Mouse (Mus musculus): ENCODE data around the gene Erc1. TPM values are rescaled to one million over a fixed set of nuclear protein-coding genes. Genes with fewer than 3 reads are reported as not detected.
"Not testable (repeated sequence)": the region's sequence is repeated elsewhere in the genome, so short reads cannot be mapped to it uniquely, and the experiment has no call there.

The Erc1 gene
- total RNA-seq (2021): 10 to 100 TPM; 25.3 to 30.1 TPM
- long read RNA-seq, experiment 1, partial matches to known transcripts: 0 of 3 reads
- long read RNA-seq, experiment 1, other reads (novel, unspliced or antisense): 3 of 3 reads
- long read RNA-seq, experiment 2, partial matches to known transcripts: 7 of 16 reads
- long read RNA-seq, experiment 2, other reads (novel, unspliced or antisense): 9 of 16 reads

DNA sequence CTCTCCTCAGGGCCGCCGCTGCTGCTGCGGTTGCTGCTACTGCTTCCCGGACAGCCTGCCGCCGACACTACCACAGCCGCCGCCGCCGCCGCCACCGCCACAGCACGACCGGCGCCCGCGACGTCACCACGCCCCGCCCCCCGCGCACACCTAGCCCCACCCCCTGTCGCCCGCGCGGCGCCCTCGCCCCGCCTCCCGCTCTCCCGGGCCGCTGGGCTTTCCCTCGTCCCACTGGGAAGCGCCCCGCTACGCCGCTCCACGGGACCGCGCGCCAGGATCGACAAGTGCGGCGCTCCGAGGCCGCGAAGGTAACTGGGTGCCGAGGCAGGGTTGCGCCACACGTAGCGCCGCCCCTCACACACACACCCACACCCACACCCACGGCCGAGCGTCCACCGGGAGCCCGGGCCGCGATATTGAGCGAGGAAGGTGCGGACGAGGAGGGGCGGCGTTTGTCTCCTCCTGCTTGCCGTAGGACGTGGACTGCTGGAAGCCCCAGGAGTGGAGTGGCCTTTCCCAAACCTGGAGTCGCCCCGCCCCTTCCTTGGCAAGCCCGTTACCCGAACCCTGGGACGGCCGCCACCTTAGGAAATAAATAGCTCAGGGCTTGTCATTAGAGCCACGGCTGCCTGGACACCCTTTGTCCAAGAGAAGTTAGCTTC is at the start of gene Erc1:
Gene Erc1, minus strand, starts transcription at position 134 of the 662 bp plus-strand sequence.
- DNase-seq (ENCODE audit: low spot score in 2 of 2): peak; percentile 86 to 88

DNA sequence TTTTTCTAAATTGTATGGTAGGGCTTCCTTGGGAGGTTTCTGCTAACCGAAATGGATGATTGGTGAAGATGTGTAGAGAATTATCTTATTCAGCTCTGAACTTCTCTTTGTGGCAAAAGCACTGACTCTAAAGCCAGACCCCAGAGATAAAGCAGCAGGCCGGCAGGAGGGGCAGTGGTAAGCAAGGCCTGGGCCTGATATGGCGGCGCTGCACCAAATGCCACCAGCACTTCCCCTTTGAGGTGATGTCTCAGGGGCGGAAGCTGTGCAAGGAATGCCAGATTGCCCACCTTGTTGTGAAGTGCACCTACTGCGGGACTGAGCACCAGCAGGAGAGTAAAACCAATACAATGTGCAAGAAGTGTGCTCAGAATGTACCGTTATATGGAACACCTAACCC is 44.7 kb upstream of the Erc1 start:
- DNase-seq (ENCODE audit: low spot score in 2 of 2): no peak

DNA sequence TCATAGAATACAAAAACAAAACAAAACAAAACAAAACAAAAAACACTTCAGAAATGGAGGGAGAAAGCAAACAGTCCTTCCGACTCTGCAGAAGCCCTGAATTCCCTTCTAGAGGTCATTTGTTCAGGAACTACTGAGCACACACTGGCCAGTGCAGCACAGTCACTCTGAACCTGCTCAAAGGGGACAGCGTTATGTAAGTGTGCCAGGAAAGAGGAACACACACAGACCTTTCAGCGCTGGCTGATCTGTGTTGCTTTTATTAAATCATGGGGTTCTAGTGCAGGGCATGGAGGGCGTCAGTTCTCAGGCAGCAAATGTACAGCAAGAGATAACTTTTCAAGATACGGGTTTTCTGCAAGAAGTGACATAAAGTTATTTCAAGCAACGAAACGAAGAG is 35.2 kb upstream of the Erc1 start:
- DNase-seq (ENCODE audit: low spot score in 2 of 2): no peak

DNA sequence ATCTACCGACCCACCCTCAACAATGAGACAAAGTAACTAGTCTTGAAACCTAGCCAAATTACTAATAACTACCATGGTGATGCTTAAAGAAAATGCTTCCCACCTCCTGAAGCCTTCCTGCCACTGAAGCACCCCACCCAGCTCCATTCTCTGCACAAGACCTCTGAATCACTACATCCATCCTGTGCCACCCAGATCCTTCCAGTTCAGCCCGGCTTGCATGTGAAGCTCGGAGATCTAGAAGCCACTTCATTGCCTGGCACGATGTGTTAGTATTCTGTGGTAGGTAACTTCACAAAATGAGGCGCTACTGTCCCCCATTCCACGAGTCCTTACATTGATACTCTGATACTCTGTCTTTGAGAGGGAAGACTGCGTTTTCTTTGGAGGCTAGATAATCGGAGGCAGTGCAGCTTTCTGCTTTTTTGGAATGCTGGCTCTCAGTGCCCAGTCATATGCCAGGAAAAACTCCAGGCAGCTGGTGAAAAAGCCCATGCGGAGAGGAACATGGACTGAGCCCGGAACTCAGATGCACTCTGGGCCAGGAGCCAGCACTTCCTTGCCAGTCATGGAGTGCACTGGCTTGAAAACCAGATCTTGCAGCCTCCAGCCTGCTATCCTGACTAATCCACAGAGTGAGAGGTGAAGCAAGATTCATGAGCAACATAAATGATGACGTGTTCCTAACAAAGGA is 16.5 kb upstream of the Erc1 start:
- DNase-seq (ENCODE audit: low spot score in 2 of 2): no peak

DNA sequence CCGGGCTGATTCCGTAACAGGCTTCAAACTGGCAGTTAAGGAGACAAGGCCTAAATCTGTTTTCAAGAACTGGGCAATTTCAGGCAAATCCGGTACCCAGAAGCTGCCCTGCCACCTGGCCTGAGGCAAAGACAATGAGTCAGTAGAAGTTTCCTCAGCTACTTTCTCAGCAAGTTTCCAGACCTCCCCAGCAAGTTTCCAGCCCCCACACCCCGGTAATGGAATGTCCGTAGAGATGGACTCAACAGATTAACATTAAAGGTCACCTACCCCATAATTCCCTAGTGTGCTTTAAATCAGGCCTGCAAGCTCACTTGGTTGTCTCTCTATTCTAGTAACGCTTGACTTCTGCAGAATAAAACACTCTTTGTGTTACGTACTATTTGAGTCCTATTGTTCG is 13.6 kb upstream of the Erc1 start:
- no peak for DNase-seq (ENCODE audit: low spot score in 2 of 2)

DNA sequence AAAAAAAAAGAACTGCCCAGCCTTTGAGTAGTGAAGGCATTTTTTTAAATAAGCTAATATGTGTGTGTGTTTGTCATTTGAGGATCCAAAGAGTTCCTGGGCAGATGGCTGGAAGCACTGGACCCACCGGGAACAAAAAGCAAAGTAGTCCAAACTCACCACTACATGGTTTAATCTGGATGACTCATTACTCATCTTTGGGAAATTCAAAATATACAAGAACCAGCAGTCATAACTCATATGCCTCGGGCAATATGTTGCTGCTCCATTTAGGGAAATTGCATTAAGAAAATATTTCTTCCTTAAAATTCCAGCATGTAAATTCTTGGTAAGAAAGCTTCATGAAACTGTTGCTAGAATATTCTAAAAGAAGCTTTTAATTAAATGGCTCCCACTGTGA is 12.3 kb upstream of the Erc1 start:
- DNase-seq (ENCODE audit: low spot score in 2 of 2): no peak

DNA sequence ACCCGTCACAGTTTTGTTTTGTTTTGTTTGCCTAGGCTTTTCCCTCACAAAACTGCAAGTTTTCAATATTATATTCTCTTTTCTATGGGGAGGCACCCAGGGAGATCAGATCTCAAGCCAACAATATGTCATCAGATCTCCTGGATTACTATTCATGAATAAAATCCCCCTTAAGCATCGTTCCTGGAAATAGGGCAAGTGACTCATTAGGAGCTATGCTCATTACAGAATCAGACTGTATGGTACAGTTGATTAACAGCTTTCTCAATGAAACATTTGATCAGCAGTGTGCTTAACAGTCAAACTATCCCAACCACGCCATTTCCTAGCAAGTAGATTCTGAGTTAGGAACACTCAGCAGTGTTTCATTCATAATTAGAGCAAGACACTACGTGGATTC is 7.5 kb upstream of the Erc1 start:
- no peak for DNase-seq (ENCODE audit: low spot score in 2 of 2)

DNA sequence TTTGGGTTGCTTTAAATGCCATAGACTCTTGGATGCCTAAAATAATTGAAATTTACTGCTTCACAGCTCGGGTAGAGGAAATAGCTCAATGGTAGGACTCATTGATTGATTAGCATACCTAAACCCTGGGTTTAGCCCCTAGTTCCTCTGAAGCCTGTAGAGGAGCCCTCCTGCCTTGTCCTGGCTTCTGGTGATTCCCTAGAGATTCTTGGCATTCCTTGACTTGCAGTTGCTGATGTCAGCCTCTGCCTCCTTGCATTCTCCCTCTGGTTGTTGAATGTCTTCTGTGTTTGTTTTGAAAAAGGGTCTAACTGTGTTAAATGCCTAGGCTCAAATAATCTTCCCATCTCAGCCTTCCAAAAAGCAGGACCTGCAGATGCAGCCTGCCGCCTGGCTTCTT is 6.2 kb upstream of the Erc1 start:
- DNase-seq (ENCODE audit: low spot score in 2 of 2): no peak

DNA sequence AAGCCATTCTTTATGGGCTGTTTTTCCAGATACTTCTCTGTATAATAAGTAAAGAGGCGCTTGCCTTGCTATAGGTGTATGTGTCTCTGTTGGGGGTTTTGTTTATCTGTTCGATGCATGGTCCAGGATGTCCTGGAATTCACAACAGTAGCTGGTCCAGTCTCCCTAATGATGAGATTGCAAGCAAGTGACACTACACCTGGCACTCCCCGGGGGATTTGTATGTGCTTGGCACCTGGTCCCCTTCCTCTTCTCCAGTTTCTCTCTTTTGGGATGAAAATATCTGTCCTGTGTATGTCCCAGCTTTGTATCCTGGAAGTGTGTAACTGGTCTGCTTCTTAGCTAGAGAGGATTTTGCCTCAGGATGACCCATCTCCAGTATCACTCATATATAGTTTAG is 1.9 kb upstream of the Erc1 start:
- DNase-seq (ENCODE audit: low spot score in 2 of 2): no peak

DNA sequence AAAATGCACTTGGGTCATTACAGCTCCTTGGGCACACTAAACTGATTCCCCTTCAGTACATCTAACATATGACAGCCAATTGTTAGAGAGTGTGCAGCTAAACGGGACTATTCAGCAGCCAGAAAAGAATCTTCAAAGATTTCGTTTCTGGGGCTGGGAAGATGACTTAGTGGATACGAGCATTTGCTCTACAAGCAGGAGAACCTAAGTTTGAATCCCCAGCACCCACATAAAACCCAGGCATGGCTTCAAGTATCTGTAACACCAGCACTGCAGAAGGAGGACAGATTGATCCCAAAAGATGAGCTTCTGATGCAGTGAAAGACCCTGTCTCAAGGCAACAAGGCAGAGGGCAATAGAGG is 1.4 kb upstream of the Erc1 start:
- DNase-seq (ENCODE audit: low spot score in 2 of 2): no peak

DNA sequence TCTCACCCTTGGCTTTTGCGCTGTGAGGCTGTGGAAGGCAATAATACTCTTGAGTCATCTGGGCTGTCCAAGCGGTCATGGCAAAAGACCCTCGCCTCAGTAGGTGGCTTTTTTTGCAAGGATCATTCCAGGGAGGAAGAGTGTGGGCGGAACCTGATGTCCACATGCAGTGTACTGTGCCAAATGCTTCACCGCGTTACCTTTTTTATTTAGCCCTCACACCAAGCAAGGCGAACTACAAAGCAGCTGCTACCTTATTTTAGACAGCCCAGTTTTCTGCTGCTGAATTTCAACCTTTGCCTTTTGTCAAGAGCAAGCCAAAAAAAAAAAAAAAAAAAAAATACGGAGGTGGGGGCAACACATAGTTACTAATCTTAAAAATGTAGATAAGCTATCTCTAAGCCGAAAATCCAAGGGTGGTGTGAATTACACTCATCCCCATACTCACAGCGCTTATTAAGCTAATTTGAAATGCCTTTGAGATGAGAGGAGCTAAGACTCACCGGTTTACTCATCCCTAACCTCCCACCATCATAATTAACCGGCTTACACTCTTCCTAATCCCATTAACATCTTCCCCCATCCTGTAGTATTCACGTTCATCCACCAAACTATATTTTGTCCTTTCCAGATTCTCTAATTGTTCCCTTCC is 855 bp upstream of the Erc1 start:
- DNase-seq (ENCODE audit: low spot score in 2 of 2): no peak

DNA sequence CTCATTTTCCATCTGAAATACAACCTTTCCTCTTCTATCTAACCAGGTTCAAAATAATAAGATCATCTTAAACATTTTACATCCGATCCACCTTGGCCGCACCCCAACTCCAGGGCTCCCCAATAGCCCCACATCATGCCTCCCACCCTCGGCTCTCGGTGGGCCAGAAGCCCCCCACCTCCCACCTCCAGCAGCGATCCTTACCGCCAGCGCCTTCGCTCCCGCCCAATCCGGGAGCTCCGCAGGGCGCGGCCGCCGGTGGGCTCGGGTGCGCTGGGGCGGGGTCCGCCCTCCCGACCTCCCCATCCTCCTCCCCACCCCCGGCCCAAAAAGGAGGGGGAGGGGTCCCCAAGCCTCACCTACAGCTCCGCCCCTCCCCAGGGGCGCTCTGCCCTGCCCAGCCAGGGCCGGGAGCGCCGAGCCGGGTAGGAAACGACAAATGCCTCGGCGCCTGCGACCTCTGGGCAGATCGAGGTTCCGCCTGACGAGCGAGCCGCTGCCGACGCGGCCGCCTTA is 391 bp downstream of the Erc1 start:
- no peak for DNase-seq (ENCODE audit: low spot score in 2 of 2)

DNA sequence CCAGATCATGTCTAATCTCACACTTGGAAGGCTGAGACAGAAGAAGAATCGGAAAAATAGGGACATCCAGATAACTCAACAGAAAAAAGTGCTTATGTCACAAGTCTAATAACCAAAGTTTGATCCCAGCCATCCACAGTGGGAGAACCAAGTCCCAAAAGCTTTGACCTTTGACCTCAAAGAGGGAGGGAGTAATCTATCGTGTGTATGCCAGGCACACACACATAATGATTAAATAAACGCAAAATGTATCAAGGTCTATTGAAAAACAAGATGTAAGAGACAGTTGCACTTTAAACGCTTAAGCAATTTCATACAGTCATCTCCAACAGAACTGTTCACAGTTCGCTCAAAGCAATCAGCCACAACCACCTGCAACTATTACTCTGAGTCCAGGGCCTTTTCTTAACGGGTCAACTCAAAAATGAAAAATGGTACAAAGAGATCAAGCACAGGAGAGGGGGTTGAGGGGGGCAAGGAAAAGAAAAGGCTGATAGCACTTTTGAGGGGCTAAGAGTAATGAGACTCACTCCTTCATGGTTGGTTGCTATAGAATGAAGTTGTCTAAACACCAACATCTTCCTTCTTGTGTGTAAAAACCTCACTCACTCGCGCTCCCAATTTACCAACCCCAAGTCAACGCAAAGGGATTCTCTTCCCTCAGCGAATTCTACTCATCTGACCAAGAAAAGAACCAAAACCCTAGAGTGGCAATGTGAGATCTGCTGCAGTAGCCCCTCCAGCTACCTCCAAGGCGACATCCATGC is 1.0 kb downstream of the Erc1 start:
- DNase-seq (ENCODE audit: low spot score in 2 of 2): no peak

DNA sequence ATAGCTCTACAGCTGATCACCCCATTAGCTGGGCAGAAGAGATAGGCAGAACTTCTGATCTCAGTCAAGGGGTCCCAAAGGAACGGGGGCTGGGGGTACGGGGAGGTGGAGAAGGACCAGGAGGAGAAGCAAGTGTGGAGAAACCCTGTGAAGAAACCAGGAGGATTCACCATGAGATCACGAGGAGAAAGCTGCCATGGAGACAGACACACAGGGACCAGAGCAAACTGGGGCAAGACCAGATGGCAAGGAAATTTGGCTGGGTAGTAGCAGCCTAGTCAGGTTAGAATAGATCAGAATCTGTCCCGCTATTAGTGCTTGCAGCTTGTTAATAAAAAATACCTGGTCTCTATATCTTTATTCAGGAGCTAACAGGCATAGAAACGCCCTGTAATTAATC is 18.0 kb downstream of the Erc1 start:
- no peak for DNase-seq (ENCODE audit: low spot score in 2 of 2)

DNA sequence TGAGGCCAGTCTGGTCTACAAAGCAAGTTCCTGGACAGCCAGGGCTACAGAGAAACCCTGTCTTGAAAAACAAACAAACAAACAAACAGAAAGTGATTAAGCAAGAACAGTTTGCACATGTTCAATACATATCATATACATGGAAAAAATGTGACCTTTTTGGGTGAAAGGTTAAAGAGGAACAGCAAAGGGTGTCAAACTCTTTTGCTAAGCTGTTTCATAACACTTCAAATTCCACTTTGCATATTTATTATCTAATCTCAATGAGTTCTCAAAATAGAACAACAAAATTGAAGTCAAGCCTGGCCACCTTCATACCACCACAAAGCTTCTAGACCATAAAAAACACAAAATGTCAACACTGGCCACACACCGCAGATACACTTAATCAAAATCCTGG is 19.8 kb downstream of the Erc1 start:
- DNase-seq (ENCODE audit: low spot score in 2 of 2): no peak

DNA sequence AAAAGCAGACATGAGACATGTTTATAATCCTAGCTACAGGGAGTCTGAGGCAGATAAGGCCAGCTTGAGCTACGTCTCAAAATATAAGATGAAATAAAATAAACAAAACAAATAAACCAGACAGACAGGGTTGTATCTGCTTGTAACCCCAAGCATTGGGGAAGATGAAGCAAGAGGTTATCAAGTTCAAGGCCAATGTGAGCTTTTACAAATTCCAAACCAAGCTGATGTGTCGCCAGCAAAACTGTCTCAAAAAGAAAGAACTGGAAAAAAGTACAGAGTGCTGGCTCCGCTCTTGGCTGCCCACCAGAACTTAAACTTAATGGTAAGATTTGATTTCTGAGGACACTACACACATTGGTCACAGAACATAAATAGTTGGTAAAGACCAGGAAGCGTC is 21.3 kb downstream of the Erc1 start:
- no peak for DNase-seq (ENCODE audit: low spot score in 2 of 2)

DNA sequence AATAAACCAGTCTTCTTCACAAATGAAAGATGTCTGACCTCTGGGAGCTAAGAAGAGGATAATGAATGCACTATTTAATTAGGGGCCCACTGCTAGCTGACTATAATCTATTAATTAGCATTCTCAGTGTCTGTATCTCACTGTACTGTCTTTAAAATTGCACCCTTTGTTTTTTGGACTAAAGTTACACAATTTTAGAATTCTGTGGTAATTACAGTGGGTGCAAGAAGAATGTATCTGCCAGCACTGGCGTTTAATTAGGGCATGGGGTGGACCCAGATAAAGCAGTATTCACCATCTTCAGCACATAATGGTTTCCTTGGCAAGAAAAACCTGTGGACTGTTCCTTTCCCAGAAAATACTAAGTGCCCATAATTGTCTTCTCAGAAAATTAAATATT is 25.8 kb downstream of the Erc1 start:
- no peak for DNase-seq (ENCODE audit: low spot score in 2 of 2)

DNA sequence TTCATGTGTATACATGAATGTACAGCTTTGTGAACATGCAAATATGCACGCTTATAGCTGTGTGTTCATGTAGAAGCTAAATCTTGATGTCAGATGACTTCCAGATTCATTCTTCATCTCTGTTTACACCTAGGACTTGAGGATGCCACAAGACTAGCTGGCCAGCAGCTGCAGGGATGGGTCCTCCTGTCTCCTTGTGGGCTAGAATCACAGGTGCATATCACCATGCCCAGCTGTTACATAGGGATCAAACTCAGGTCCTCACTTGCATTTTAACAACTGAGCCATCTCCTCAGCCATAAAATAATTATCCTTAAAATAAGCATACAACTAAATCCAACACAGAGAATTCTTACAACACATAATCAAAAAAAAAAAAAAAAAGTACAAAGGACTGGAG is 26.8 kb downstream of the Erc1 start:
- no peak for DNase-seq (ENCODE audit: low spot score in 2 of 2)

DNA sequence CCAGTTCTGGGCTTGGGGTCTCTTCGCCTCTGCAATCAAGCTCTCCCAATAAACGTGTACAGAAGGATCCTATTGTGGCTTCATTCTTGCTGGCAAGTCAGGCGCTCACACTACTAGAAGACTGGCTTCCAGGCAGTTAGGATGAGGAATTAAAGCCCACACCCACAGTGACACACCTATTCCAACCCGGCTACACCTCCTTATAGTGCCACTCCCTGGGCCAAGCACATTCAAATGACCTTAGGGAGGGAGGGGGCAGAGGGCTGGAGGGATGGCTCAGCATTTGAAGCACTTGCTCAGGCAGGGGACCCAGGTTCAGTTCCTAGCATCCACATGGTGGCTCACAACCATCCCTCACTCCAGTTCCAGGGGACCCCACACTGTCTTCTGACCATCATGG is 29.4 kb downstream of the Erc1 start:
- no peak for DNase-seq (ENCODE audit: low spot score in 2 of 2)

DNA sequence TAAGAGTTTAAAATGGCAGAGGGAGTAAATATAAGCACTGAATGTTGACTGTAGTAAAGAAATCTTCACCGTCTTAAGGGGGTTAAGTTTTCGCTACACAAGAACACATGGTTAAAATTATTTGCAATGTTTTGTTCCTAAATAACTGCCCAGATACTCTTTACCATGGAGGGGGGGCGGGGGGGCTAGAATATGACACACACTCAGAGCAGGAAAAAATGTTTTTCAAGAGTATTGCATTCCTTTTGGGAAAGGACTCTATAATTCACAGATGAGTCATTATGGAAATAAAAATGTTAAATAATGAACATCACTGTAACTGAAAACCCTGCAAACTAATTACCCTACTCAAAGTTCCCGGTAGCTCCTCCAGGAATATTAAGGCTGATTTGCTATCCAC is 32.5 kb downstream of the Erc1 start:
- no peak for DNase-seq (ENCODE audit: low spot score in 2 of 2)

DNA sequence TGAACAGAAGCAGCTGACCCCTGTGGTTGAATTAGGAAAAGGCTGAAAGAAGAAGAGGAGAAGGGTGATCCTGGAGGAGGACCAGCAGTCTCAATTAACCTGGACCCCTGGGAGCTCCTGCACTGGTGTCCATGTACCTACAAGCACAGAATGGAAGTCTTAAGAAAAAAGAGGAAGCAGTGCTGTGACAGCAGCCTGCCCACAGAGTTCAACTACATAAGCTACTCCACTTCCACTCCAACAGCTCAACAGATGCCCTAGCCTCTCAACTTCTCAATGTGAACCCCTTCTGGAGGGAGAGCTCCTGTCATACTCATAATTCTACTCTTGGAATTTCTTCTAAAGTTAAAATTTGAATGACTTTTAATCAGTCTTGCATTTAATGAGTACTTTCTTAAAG is 34.9 kb downstream of the Erc1 start:
- DNase-seq (ENCODE audit: low spot score in 2 of 2): not testable (repeated sequence)

Data from adrenal gland, postnatal 4 days (tissue).